Mouse (Mus musculus): ENCODE measurements at regions not wholly inside any gene's neighbourhood (a gene's known extent, or its start where the extent isn't known, plus 50 kb on each side); places are given as distances from the start of the nearest gene placed in this dataset.

- TF ChIP-seq CTCF (IDR thresholded peaks at IDR 0.05; ENCODE audit: low read depth) (no peak), EP300 (IDR thresholded peaks at IDR 0.05; ENCODE audit: low read depth) (no peak)
Measured at GRCm38 (mm10) chr11:71515264-71515663, 234.5 kb upstream of the Wscd1 start.
